Mouse (Mus musculus): ENCODE measurements at regions not wholly inside any gene's neighbourhood (a gene's known extent, or its start where the extent isn't known, plus 50 kb on each side); places are given as distances from the start of the nearest gene placed in this dataset.

- no peak for TF ChIP-seq CTCF (IDR thresholded peaks at IDR 0.05; ENCODE audit: extremely low read depth, insufficient read length, insufficient replicate concordance, low read depth, low read length)
- TF ChIP-seq POLR2A (IDR thresholded peaks at IDR 0.05; ENCODE audit: low read depth, low read length) = no peak
Observed at GRCm38 (mm10) chr3:21404058-21404457, 672.4 kb upstream of the Tbl1xr1 start.

All from small intestine, adult 2 months (tissue).